Mouse (Mus musculus) testis, adult 2 months (tissue): ENCODE data around the gene Atg10.

Experiments
- CTCF ChIP-seq: fragments of 200-500 bp; IDR thresholded peaks from 2 replicates; pipeline ENCODE4 v1.5.1; 2012; ENCODE audit warnings: low read depth, mild to moderate bottlenecking, inconsistent platforms, low read length, moderate library complexity; ENCODE audit not compliant: control insufficient read depth, insufficient read depth, insufficient replicate concordance
- POLR2A ChIP-seq: fragments of 200-500 bp; IDR thresholded peaks from 2 replicates; pipeline ENCODE4 v1.6.1; 2012; ENCODE audit warnings: low read depth, mild to moderate bottlenecking, inconsistent platforms, low read length, moderate library complexity; ENCODE audit not compliant: control insufficient read depth

DNA sequence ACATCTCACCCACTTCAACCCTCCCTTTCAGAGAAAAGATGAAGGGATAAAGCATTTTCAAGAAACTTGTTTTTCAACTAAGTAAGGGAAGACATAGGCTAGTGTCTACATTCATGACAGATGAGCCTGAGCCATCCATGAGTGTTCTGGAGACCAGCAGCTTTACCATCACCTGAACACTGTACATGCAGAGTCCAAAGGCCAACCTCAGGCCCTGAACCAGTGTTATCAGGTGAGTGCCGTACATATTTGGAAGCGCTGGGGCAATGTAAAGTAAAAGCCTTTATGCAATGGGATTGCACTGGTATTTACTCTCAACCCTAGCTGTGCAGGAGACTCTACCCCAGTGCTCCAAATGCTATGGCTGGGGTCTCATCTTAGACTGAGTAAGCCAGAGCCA, 66.8 kb downstream of the Atg10 start:
- TF ChIP-seq CTCF (no peak), POLR2A (no peak)
